Mouse (Mus musculus): ENCODE results near the gene Aldh2. TPM values are rescaled to one million over a fixed set of nuclear protein-coding genes. Genes with fewer than 3 reads are reported as not detected.
"Not testable (repeated sequence)": the region's sequence is repeated elsewhere in the genome, so short reads cannot be mapped to it uniquely, and the experiment has no call there.

Gene Aldh2
- polyA plus RNA-seq, 1 experiment from 2014 or later: 97.5 TPM

- 54% methylated on average over 8 of the region's 8 CpGs for WGBS
- H3K4me2 ChIP-seq (replicated peaks); H3K4me1 ChIP-seq; H3K9ac ChIP-seq (replicated peaks); ATAC-seq (replicated peaks); H3K4me3 ChIP-seq; H3K9me3 ChIP-seq; H3K36me3 ChIP-seq; H3K27me3 ChIP-seq; H3K27ac ChIP-seq (replicated peaks): not testable (repeated sequence)
These were observed 16.0 kb upstream of the Aldh2 start for GRCm38 (mm10) chr5:121609556-121610135.

GRCm38 (mm10) chr5:121606151-121606550 is 12.5 kb upstream of the Aldh2 start:
- Histone ChIP-seq H3K4me1 (peaks cover 4% of the 10 kb centered on the region; the same call in 1 of the 2 replicates), H3K9ac (replicated peaks) (no peak overlapping the region), H3K4me3 (no peak overlapping the region), H3K27ac (replicated peaks) (no peak overlapping the region), H3K27me3 (no peaks in the 10 kb centered on the region), H3K9me3 (no peaks in the 10 kb centered on the region), H3K4me2 (replicated peaks) (no peak overlapping the region), H3K36me3 (no peaks in the 10 kb centered on the region)
- WGBS: 2% methylated on average over 2 of the region's 2 CpGs
- ATAC-seq (replicated peaks): no peak

- H3K27ac ChIP-seq (replicated peaks); H3K27me3 ChIP-seq; H3K9ac ChIP-seq (replicated peaks); H3K36me3 ChIP-seq; H3K4me1 ChIP-seq; ATAC-seq (replicated peaks); H3K4me3 ChIP-seq; H3K4me2 ChIP-seq (replicated peaks); H3K9me3 ChIP-seq: not testable (repeated sequence)
- 68% methylated on average over 1 of the region's 1 CpGs for WGBS
These were observed 10.2 kb upstream of the Aldh2 start for GRCm38 (mm10) chr5:121603815-121604214.

GRCm38 (mm10) chr5:121601547-121602299 is 8.1 kb upstream of the Aldh2 start:
- Histone ChIP-seq H3K4me1 (peaks cover 4% of the 10 kb centered on the region; the same call in 1 of the 2 replicates), H3K4me3 (no peak overlapping the region), H3K27me3 (no peaks in the 10 kb centered on the region), H3K9ac (replicated peaks) (no peak overlapping the region), H3K9me3 (no peaks in the 10 kb centered on the region), H3K36me3 (no peaks in the 10 kb centered on the region), H3K4me2 (replicated peaks) (no peak overlapping the region), H3K27ac (replicated peaks) (no peak overlapping the region)
- 31% methylated on average over 9 of the region's 9 CpGs for WGBS
- no peak for ATAC-seq (replicated peaks)

GRCm38 (mm10) chr5:121598871-121599610 is 5.4 kb upstream of the Aldh2 start:
- Histone ChIP-seq H3K4me3 (no peak overlapping the region), H3K27me3 (no peaks in the 10 kb centered on the region), H3K9me3 (no peaks in the 10 kb centered on the region), H3K36me3 (no peaks in the 10 kb centered on the region), H3K4me2 (replicated peaks) (no peak overlapping the region), H3K9ac (replicated peaks) (no peak overlapping the region), H3K27ac (replicated peaks) (no peak overlapping the region), H3K4me1 (peaks cover 8% of the 10 kb centered on the region)
- no peak for ATAC-seq (replicated peaks)
- 56% methylated on average over 13 of the region's 13 CpGs for WGBS

- 82% methylated on average over 7 of the region's 7 CpGs for WGBS
- ATAC-seq (replicated peaks): no peak
- peaks cover 16% of the 10 kb centered on the region for H3K4me1 ChIP-seq
- no peak overlapping the region for H3K4me2 ChIP-seq (replicated peaks)
- no peak overlapping the region for H3K9ac ChIP-seq (replicated peaks)
- no peaks in the 10 kb centered on the region for H3K36me3 ChIP-seq
- no peaks in the 10 kb centered on the region for H3K9me3 ChIP-seq
- H3K4me3 ChIP-seq: no peak overlapping the region
- H3K27me3 ChIP-seq: no peaks in the 10 kb centered on the region
- no peak overlapping the region for H3K27ac ChIP-seq (replicated peaks)
These were observed 4.4 kb upstream of the Aldh2 start for GRCm38 (mm10) chr5:121597991-121598537.

- ATAC-seq (replicated peaks): no peak
- 75% methylated on average over 4 of the region's 4 CpGs for WGBS
- H3K9ac ChIP-seq (replicated peaks): no peak overlapping the region
These were observed 3.7 kb upstream of the Aldh2 start for GRCm38 (mm10) chr5:121597332-121597731.

GRCm38 (mm10) chr5:121596226-121596625 is 2.6 kb upstream of the Aldh2 start:
- no peak overlapping the region for H3K4me3 ChIP-seq
- no peaks in the 10 kb centered on the region for H3K9me3 ChIP-seq
- no peak overlapping the region for H3K27ac ChIP-seq (replicated peaks)
- no peak overlapping the region for H3K9ac ChIP-seq (replicated peaks)
- H3K4me2 ChIP-seq (replicated peaks): no peak overlapping the region
- no peaks in the 10 kb centered on the region for H3K27me3 ChIP-seq
- ATAC-seq (replicated peaks): no peak
- peaks cover 19% of the 10 kb centered on the region for H3K4me1 ChIP-seq
- WGBS: 84% methylated on average over 6 of the region's 6 CpGs
- no peaks in the 10 kb centered on the region for H3K36me3 ChIP-seq

More at GRCm38 (mm10) chr5:121597332-121597731, 3.7 kb upstream of the Aldh2 start:
- Histone ChIP-seq H3K36me3 (no peaks in the 10 kb centered on the region), H3K9me3 (no peaks in the 10 kb centered on the region), H3K4me1 (peaks cover 23% of the 10 kb centered on the region), H3K27ac (replicated peaks) (no peak overlapping the region), H3K4me2 (replicated peaks) (no peak overlapping the region), H3K27me3 (no peaks in the 10 kb centered on the region), H3K4me3 (no peak overlapping the region)

- H3K4me2 ChIP-seq (replicated peaks): no peak overlapping the region
- H3K27ac ChIP-seq (replicated peaks): no peak overlapping the region
- no peak for ATAC-seq (replicated peaks)
- H3K4me1 ChIP-seq: peaks cover 19% of the 10 kb centered on the region
- no peaks in the 10 kb centered on the region for H3K27me3 ChIP-seq
- no peak overlapping the region for H3K9ac ChIP-seq (replicated peaks)
- H3K36me3 ChIP-seq: no peaks in the 10 kb centered on the region
- no peaks in the 10 kb centered on the region for H3K9me3 ChIP-seq
- 84% methylated on average over 6 of the region's 6 CpGs for WGBS
- no peak overlapping the region for H3K4me3 ChIP-seq
These were observed 2.1 kb upstream of the Aldh2 start for GRCm38 (mm10) chr5:121595758-121596157.

GRCm38 (mm10) chr5:121594714-121595313 is 1.2 kb upstream of the Aldh2 start:
- no peak for ATAC-seq (replicated peaks)
- Histone ChIP-seq H3K36me3 (no peaks in the 10 kb centered on the region), H3K4me1 (peaks cover 19% of the 10 kb centered on the region), H3K9me3 (no peaks in the 10 kb centered on the region), H3K27ac (replicated peaks) (no peak overlapping the region; the same call in 1 of the 2 replicates), H3K4me3 (no peak overlapping the region), H3K4me2 (replicated peaks) (no peak overlapping the region), H3K9ac (replicated peaks) (no peak overlapping the region), H3K27me3 (no peaks in the 10 kb centered on the region)
- 87% methylated on average over 6 of the region's 6 CpGs for WGBS

- peak; percentile 61; the same call in 1 of the 2 replicates for ATAC-seq (replicated peaks)
- H3K9me3 ChIP-seq: no peaks in the 10 kb centered on the region
- H3K4me1 ChIP-seq: peaks cover 19% of the 10 kb centered on the region
- 3% methylated on average over 33 of the region's 33 CpGs for WGBS
- H3K4me2 ChIP-seq (replicated peaks): peak overlapping the region; percentile 98
- peak overlapping the region; percentile 57 for H3K9ac ChIP-seq (replicated peaks)
- peak overlapping the region; percentile 73; the same call in 1 of the 2 replicates for H3K27ac ChIP-seq (replicated peaks)
- peak overlapping the region; percentile 67 for H3K4me3 ChIP-seq
- no peaks in the 10 kb centered on the region for H3K27me3 ChIP-seq
- H3K36me3 ChIP-seq: no peaks in the 10 kb centered on the region
These were observed 712 bp downstream of the Aldh2 start for GRCm38 (mm10) chr5:121592816-121593407.

Measured in forebrain, embryonic 15.5 days (tissue).